Mouse (Mus musculus): ENCODE results near the gene Negr1. TPM values are rescaled to one million over a fixed set of nuclear protein-coding genes. Genes with fewer than 3 reads are reported as not detected.
"Not testable (repeated sequence)": the region's sequence is repeated elsewhere in the genome, so short reads cannot be mapped to it uniquely, and the experiment has no call there.

The Negr1 gene
- polyA plus RNA-seq, 1 experiment from 2014 or later = 5.9 TPM

DNA sequence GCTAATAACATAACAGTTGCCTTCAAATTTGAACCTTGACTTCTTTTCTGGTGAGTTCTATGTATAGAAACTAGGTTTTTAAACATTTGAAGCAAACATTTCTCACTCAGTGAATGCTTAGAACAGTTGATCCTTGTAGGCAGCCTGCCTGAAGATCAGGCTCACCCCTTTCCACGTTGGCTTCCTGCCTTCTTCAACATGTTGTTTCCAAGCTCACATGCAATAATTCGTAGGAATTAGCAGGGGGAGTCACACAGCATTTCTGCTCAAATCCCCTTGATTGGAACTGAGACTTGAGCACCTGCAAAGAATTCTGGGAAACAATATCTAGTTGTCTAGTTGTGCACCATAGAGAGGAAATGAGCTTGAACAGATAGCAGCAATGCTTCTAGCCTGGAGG lies 430.6 kb downstream of the Negr1 start:
- Histone ChIP-seq H3K4me1 (no peaks in the 10 kb centered on the region), H3K27ac (no peak overlapping the region), H3K36me3 (no peaks in the 10 kb centered on the region), H3K4me2 (replicated peaks) (no peak overlapping the region), H3K27me3 (no peaks in the 10 kb centered on the region), H3K9me3 (no peaks in the 10 kb centered on the region), H3K9ac (no peak overlapping the region), H3K4me3 (no peak overlapping the region)
- no peak for ATAC-seq (ENCODE audit: low FRiP score, low read depth)
- WGBS = 54% methylated on average over 2 of the region's 2 CpGs

DNA sequence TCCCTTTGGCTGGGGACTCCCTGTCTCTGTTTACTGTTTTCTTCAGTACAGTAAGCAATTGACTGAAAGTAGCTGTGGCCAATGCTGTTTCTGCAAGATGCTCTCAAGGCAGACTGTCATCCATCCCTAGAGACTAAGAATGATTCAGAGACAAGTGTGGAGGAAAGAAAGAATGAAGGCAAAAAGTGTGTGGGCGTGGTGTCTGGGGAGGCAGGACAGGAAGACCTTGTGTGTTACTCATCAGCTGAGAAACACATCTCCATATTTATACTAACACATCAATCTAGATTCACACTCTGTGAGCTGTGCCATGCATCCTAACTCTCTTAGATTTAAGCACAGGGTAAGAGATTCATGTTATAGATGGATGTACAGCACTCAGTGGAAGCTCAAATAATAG lies 431.2 kb downstream of the Negr1 start:
- Histone ChIP-seq H3K36me3 (no peaks in the 10 kb centered on the region), H3K27ac (no peak overlapping the region), H3K4me1 (no peaks in the 10 kb centered on the region), H3K27me3 (no peaks in the 10 kb centered on the region), H3K4me3 (no peak overlapping the region), H3K9me3 (no peaks in the 10 kb centered on the region), H3K9ac (no peak overlapping the region), H3K4me2 (replicated peaks) (no peak overlapping the region)
- 68% methylated on average over 1 of the region's 1 CpGs for WGBS
- no peak for ATAC-seq (ENCODE audit: low FRiP score, low read depth)

DNA sequence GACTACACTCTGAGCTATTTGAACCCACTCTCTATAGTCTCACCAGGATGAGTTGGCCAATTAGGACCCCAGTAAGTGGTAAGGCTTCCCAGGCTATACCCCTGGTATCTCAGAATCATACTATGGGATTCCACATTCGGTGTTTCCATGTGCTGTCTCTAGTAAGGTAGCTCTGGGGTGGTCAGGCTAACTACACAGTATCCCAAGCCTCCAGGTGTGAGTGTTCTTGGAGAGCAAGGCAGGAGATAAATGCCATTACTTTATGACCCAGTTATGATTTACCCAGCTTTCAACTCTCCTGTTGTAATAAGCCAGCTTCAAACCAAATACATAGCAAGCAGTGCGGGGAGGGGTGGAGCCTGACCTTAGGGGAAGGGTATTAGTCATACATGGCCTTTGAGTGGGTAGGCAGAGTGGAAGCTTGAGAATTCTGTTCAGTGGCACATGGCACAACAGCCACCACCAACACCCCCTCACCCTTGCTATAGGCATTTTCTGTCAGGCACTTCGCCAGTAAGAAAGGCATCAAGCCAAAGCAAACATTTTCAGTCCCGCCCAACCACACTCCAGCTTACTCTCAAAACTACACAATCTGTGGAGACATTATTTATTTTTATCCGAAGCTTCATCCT lies 437.7 kb downstream of the Negr1 start:
- ATAC-seq (ENCODE audit: low FRiP score, low read depth) = no peak
- no peak overlapping the region for H3K4me3 ChIP-seq
- no peak overlapping the region for H3K27ac ChIP-seq
- H3K9me3 ChIP-seq = no peaks in the 10 kb centered on the region
- no peaks in the 10 kb centered on the region for H3K27me3 ChIP-seq
- no peak overlapping the region for H3K4me2 ChIP-seq (replicated peaks)
- WGBS = 74% methylated on average over 5 of the region's 5 CpGs
- no peaks in the 10 kb centered on the region for H3K36me3 ChIP-seq
- H3K4me1 ChIP-seq = peaks cover 5% of the 10 kb centered on the region; the same call in 1 of the 2 replicates
- no peak overlapping the region for H3K9ac ChIP-seq

DNA sequence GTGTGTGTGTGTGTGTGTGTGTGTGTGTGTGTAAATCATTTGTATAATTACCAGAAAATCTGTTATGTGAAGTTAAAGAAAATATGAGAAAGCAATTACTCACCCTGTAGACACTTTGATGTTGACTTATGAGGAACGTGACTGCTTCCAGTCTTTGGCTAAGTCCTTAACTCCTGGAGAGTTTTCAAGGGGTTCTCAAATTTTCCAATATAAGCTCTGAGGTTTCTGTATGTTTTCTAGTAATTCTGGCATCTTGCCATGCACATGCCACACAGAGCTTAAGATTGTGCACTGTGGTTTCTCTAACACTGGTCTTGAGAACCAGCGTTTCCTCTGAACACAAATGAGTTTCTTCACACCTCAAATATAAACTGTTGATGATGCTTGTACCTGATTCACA lies 460.0 kb downstream of the Negr1 start:
- Histone ChIP-seq H3K4me2 (replicated peaks) (no peak overlapping the region), H3K4me1 (no peaks in the 10 kb centered on the region), H3K27me3 (no peaks in the 10 kb centered on the region), H3K4me3 (no peak overlapping the region), H3K9me3 (no peaks in the 10 kb centered on the region), H3K36me3 (no peaks in the 10 kb centered on the region), H3K9ac (no peak overlapping the region), H3K27ac (no peak overlapping the region)
- 25% methylated on average over 2 of the region's 2 CpGs for WGBS
- ATAC-seq (ENCODE audit: low FRiP score, low read depth) = peak; percentile 32; the same call in 1 of the 2 replicates

DNA sequence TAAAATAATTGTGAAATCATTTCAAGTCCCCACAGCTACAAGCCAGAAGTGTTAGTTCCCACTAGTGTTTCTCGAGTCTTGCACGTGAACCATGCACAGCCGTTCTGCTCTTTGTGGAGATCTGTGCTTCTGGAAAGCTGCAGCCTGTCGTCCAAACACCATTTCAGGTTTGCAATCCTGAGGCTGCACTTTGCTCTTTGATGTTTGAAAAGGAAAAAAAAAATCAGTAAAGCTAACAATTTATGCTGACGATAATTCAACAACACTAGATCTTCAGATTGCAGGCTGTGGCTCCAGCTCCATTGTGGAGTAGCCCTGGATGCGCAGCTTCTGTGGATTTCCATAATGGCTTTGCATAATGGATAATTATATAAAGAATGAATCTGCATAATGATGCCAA lies 463.0 kb downstream of the Negr1 start:
- Histone ChIP-seq H3K4me3 (no peak overlapping the region), H3K9ac (no peak overlapping the region), H3K4me1 (no peaks in the 10 kb centered on the region), H3K4me2 (replicated peaks) (no peak overlapping the region), H3K36me3 (no peaks in the 10 kb centered on the region), H3K9me3 (no peaks in the 10 kb centered on the region), H3K27ac (no peak overlapping the region), H3K27me3 (no peaks in the 10 kb centered on the region)
- 67% methylated on average over 6 of the region's 6 CpGs for WGBS
- ATAC-seq (ENCODE audit: low FRiP score, low read depth) = no peak

DNA sequence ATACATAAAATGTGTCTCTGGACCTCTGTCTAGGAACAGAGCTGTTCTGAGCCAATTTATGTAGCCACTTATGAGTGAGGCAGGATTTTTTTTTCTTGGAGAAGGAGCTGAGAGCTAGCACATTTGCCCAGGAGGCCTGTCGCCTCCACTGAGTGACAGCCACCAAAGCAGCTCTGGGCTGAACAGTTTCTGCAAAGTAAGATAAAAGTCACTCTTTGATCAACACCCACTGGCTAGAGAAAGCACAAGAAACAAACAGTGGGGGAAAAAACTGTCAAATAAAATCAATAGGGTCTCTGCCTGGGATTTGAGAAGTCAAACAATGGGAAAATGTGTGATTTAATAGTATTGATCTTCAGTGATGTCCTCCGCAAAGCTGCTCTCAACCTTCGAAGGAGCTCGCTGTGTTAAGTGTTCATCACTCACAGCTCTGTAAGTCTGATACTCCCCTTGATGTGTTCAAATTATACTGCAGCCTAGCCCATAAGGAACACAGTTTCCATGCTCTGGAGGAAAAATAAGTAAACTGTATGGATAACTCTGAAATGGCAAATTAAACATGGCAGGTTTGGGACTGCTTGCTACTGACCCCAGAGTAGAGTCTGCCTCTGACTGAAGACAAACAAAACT lies 470.0 kb downstream of the Negr1 start:
- no peak for ATAC-seq (ENCODE audit: low FRiP score, low read depth)
- H3K9ac ChIP-seq = no peak overlapping the region
- 55% methylated on average over 4 of the region's 4 CpGs for WGBS
- H3K27ac ChIP-seq = no peak overlapping the region
- no peaks in the 10 kb centered on the region for H3K9me3 ChIP-seq
- H3K4me3 ChIP-seq = no peak overlapping the region
- H3K36me3 ChIP-seq = no peaks in the 10 kb centered on the region
- H3K4me1 ChIP-seq = no peaks in the 10 kb centered on the region
- no peak overlapping the region for H3K4me2 ChIP-seq (replicated peaks)
- H3K27me3 ChIP-seq = no peaks in the 10 kb centered on the region

DNA sequence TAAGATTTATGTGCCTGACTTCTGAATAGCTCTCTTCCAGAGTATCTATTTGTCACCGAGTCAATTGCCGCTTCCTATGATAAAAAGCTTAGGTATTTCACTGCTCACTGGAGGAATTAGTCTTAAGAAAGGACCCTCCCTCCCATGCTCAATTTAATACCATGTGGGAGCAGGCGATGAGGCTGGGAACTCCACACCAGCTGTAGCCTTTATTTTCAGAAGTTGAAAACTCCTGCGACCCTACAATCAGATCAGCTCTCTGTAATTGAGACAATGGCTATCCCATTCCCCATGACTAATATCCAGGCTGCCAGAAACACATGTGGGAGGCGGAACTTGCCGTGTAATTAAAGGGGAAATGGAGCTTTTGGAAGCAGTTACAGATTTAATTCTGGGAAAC lies 474.4 kb downstream of the Negr1 start:
- no peak overlapping the region for H3K27ac ChIP-seq
- no peak overlapping the region for H3K4me3 ChIP-seq
- no peak overlapping the region for H3K4me2 ChIP-seq (replicated peaks)
- no peaks in the 10 kb centered on the region for H3K36me3 ChIP-seq
- H3K27me3 ChIP-seq = no peaks in the 10 kb centered on the region
- WGBS = 58% methylated on average over 6 of the region's 6 CpGs
- no peaks in the 10 kb centered on the region for H3K9me3 ChIP-seq
- no peaks in the 10 kb centered on the region for H3K4me1 ChIP-seq
- ATAC-seq (ENCODE audit: low FRiP score, low read depth) = no peak
- H3K9ac ChIP-seq = no peak overlapping the region

DNA sequence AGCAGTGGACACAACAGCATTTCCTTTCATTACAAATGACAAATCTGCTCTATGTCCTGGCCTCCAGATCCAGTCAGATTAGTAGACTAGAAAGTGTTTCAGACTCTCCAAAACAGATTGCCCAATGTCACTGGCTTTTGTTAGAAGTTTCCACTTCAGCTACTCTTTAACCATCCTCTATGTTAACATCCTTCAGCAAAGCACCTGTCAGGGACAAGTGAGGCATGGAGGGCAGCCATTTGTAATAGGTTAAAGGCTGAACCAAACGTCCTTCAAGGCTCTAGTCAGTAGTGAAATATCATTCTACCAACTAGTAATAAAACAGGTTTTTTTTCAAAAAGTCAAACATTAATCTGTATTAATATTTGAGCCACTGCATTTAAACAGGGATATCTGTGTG lies 475.0 kb downstream of the Negr1 start:
- Histone ChIP-seq H3K9ac (no peak overlapping the region), H3K4me2 (replicated peaks) (no peak overlapping the region), H3K9me3 (no peaks in the 10 kb centered on the region), H3K36me3 (no peaks in the 10 kb centered on the region), H3K4me3 (no peak overlapping the region), H3K27ac (no peak overlapping the region), H3K27me3 (no peaks in the 10 kb centered on the region), H3K4me1 (no peaks in the 10 kb centered on the region)
- no peak for ATAC-seq (ENCODE audit: low FRiP score, low read depth)
- WGBS = 67% methylated on average over 1 of the region's 1 CpGs

DNA sequence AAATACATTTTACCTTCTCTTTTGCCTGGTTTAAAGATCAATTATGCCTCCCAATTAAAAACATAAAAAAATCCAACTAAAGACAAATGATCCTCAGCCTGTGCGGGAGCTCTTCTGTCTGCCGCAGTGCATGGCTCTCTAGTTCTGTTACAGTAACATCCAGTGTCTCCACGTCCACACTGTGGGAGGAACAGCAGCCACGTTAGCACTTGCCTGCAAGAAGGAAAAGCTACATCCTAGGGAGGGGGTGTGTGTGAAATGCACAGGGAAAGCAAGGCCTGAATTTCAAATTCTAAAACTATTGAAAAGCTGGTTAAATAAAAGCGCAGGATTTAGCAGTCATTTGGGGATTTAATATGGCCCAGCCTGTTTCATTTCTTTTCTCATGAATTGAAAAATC lies 479.0 kb downstream of the Negr1 start:
- no peak for ATAC-seq (ENCODE audit: low FRiP score, low read depth)
- no peaks in the 10 kb centered on the region for H3K36me3 ChIP-seq
- H3K27me3 ChIP-seq = no peaks in the 10 kb centered on the region
- no peaks in the 10 kb centered on the region for H3K9me3 ChIP-seq
- H3K27ac ChIP-seq = no peak overlapping the region
- H3K4me1 ChIP-seq = no peaks in the 10 kb centered on the region
- H3K4me2 ChIP-seq (replicated peaks) = no peak overlapping the region
- WGBS = 67% methylated on average over 5 of the region's 5 CpGs
- no peak overlapping the region for H3K4me3 ChIP-seq
- no peak overlapping the region for H3K9ac ChIP-seq

DNA sequence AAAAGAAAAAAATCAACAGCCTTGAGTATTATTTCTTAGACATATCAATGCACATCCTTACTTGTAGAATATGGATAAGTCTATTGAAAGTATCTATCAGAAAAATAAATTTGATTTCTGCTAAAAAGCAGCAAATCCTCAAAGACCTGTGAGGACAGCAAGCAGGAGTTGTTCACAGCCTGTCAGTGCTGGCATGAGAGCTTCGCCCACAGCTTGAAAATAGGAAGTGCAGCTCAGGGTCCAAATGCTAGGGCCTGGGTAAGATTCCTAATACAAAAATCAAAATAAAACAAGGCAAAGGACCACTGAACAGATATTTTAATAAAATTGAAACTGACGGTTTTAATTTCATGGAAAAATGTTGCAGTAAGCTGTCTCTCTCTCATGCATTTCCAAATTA lies 483.0 kb downstream of the Negr1 start:
- ATAC-seq (ENCODE audit: low FRiP score, low read depth) = no peak
- no peaks in the 10 kb centered on the region for H3K36me3 ChIP-seq
- no peak overlapping the region for H3K27ac ChIP-seq
- H3K4me2 ChIP-seq (replicated peaks) = no peak overlapping the region
- H3K4me1 ChIP-seq = no peaks in the 10 kb centered on the region
- no peak overlapping the region for H3K4me3 ChIP-seq
- H3K27me3 ChIP-seq = no peaks in the 10 kb centered on the region
- H3K9me3 ChIP-seq = no peaks in the 10 kb centered on the region
- 85% methylated on average over 2 of the region's 2 CpGs for WGBS
- H3K9ac ChIP-seq = no peak overlapping the region

DNA sequence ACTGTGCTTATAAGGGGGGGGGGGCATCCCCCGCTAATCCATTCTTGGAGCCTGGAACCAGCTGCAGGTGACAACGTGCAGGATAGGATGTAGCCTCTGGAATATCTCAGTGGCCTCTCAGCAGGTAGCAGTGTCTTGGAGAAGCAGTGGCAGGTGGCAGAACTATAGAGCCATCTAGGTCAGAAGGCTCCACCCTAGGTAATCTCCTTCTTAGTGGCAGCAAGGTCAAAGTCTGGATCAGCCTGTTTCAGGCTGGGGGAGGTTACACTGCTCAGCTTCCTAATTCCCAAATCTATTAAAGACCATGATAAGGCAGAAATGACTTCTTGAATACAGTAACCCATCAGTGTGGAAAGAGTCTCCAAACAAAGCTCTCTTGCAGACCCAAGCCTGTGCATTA lies 502.8 kb downstream of the Negr1 start:
- H3K27ac ChIP-seq; H3K4me3 ChIP-seq; H3K4me1 ChIP-seq; ATAC-seq (ENCODE audit: low FRiP score, low read depth); H3K27me3 ChIP-seq; H3K9me3 ChIP-seq; H3K4me2 ChIP-seq (replicated peaks); H3K9ac ChIP-seq; H3K36me3 ChIP-seq: not testable (repeated sequence)
- WGBS = 81% methylated on average over 2 of the region's 2 CpGs

DNA sequence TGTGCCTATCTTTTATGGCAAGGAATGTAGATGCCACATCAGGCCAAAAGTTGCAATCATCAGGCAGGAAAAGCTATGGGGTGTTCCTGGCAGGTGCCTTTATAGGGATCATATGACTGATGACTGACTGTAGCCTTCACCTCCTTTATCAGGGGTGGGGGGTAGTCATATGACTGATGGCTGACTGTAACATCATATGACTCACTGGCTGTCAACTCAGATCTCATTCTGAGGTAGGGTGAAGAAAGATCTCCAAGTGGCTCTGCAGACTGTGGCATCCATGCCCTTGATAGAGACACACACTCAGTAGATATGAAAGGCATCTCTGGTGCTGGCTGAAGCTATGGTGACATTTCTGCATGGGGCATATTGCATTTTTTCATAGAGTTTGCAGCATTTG lies 504.7 kb downstream of the Negr1 start:
- no peaks in the 10 kb centered on the region for H3K27me3 ChIP-seq
- H3K4me2 ChIP-seq (replicated peaks) = no peak overlapping the region
- H3K36me3 ChIP-seq = no peaks in the 10 kb centered on the region
- no peaks in the 10 kb centered on the region for H3K9me3 ChIP-seq
- H3K27ac ChIP-seq = no peak overlapping the region
- ATAC-seq (ENCODE audit: low FRiP score, low read depth) = no peak
- H3K4me3 ChIP-seq = no peak overlapping the region
- no peak overlapping the region for H3K9ac ChIP-seq
- H3K4me1 ChIP-seq = no peaks in the 10 kb centered on the region
